ENCODE assay signal across 8 mouse cellular contexts in the genomic region with DNA sequence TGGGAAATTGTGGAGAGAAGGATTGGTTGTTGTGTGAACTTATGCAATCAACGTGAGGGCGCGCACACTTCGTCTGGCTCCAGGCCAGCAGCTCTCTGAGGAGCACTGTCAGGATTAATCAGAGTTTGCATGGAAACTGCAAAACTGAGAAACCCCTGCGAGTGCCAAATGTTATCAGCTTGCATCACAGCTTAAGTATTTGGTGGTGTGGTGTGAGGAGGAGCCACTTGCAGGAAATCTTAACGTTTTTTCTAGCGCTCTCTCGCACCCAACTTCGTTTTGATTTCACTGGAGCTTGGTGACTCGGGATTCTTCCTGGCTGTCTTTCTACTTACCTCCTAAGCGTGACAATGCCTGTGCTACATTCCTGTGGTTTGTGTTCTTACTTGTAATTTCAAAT.
A peak's percentile ranks its signal among the peaks of the same experiment; 100 is the strongest.
DNase-seq lines count a peak whose midpoint lies in the region; ATAC-seq and TF ChIP-seq lines count a peak whose summit lies in the region.
"Had no signal": no experiment of that assay in that cellular context is flagged by ENCODE, and none has a peak within 500 bp of the region (broad histone marks: within the 10 kb centered on the region; RNA-seq: fewer than 3 reads in every experiment).

No protein-coding gene starts in this region.

- H3K4me1 ChIP-seq in kidney, embryonic 15.5 days, result no peaks in the 10 kb centered on the region
- H3K4me1 ChIP-seq: neural tube, embryonic 12.5 days had no signal

- TF ChIP-seq CTCF in gastrocnemius, adult 2 months (IDR thresholded peaks at IDR 0.05), result no peak

- H3K27me3 ChIP-seq in kidney, embryonic 15.5 days, result no peaks in the 10 kb centered on the region
- H3K27me3 ChIP-seq: neural tube, embryonic 12.5 days had no signal

- H3K4me2 ChIP-seq in kidney, embryonic 15.5 days, result no peak overlapping the region
- H3K4me2 ChIP-seq: neural tube, embryonic 12.5 days had no signal

- H3K9me3 ChIP-seq in kidney, embryonic 15.5 days (replicated peaks), result no peaks in the 10 kb centered on the region
- H3K9me3 ChIP-seq: neural tube, embryonic 12.5 days had no signal

- peak overlapping the region; percentile 29 for H3K4me3 ChIP-seq in gastrocnemius, adult 2 months
- no peak overlapping the region for H3K4me3 ChIP-seq in kidney, embryonic 15.5 days (replicated peaks)
- H3K4me3 ChIP-seq: neural tube, embryonic 12.5 days had no signal

- intact Hi-C loops in gastrocnemius, adult 2 months (cut with DNase I), result no loop called here

- 52% methylated on average over 11 of the region's 11 CpGs for WGBS in kidney, embryonic 15.5 days

- 0 out of 2 replicates have a peak overlapping the region, but pooled peaks have one; percentile 12 for H3K27ac ChIP-seq in gastrocnemius, adult 2 months
- H3K27ac ChIP-seq in kidney, embryonic 15.5 days, result no peak overlapping the region
- H3K27ac ChIP-seq: neural tube, embryonic 12.5 days had no signal

- H3K9ac ChIP-seq in kidney, embryonic 15.5 days, result no peak overlapping the region
- H3K9ac ChIP-seq: neural tube, embryonic 12.5 days had no signal

- DNase-seq in testis, postnatal 10 days (ENCODE audit: low spot score), result peak; percentile 51
- DNase-seq in testis, postnatal 14 days (ENCODE audit: low spot score), result no peak
- DNase-seq in gastrocnemius, adult 2 months, result peak; percentile 70
- peak; percentile 75 for DNase-seq in heart, postnatal 4 days
- DNase-seq in ovary, postnatal 36 days (ENCODE audit: low spot score), result peak; percentile 43
- no peak for DNase-seq in neural tube, embryonic 10.5 days (ENCODE audit: extremely low spot score, low spot score)

- no peak for ATAC-seq in kidney, embryonic 15.5 days (replicated peaks; ENCODE audit: low FRiP score)

- no peaks in the 10 kb centered on the region for H3K36me3 ChIP-seq in kidney, embryonic 15.5 days
- H3K36me3 ChIP-seq: neural tube, embryonic 12.5 days had no signal

Comparison
In these comparisons a context has a peak if more than half of its experiments do, and no peak if none do; other contexts are left out.
1. DNase-seq: peak in testis, postnatal 10 days (single experiment), gastrocnemius, adult 2 months (single experiment), heart, postnatal 4 days (single experiment) and ovary, postnatal 36 days (single experiment); none in testis, postnatal 14 days (single experiment) and neural tube, embryonic 10.5 days (single experiment).